Mouse (Mus musculus): ENCODE measurements around the gene Tex30. TPM values are rescaled to one million over a fixed set of nuclear protein-coding genes. Genes with fewer than 3 reads are reported as not detected.

Tex30 gene
- total and polyA plus RNA-seq, 3 experiments, result 12.8 to 159 (median 65.6) TPM

- H3K4me3 ChIP-seq (ENCODE audit: low read depth, low read length), result no peak overlapping the region
- TF ChIP-seq POLR2AphosphoS5 (IDR thresholded peaks at IDR 0.05; ENCODE audit: insufficient replicate concordance, low read depth, low read length), result no peak
- TF ChIP-seq TAL1 (conservative IDR thresholded peaks at IDR 0.05; ENCODE audit: low read depth, low read length), result no peak
- TF ChIP-seq CTCF (IDR thresholded peaks at IDR 0.05; ENCODE audit: low read depth, low read length), result no peak
- no peak for TF ChIP-seq GATA2 (IDR thresholded peaks at IDR 0.05; ENCODE audit: borderline replicate concordance, low read depth, low read length)
- TF ChIP-seq GATA1 (IDR thresholded peaks at IDR 0.05; ENCODE audit: borderline replicate concordance, low read length), result no peak
- DNase-seq (ENCODE audit: low spot score), result no peak
- peaks cover 10% of the 10 kb centered on the region for H3K4me1 ChIP-seq (ENCODE audit: insufficient read depth, low read depth, low read length)
- no peaks in the 10 kb centered on the region for H3K27me3 ChIP-seq (ENCODE audit: insufficient read depth, low read length)
- no peaks in the 10 kb centered on the region for H3K9me3 ChIP-seq (replicated peaks)
- ATAC-seq (ENCODE audit: extremely low read depth, insufficient number of reproducible peaks, low FRiP score, poor library complexity, severe bottlenecking), result no peak
- H3K36me3 ChIP-seq (replicated peaks), result peaks cover 51% of the 10 kb centered on the region
These were observed 23.3 kb upstream of the Tex30 start for GRCm38 (mm10) chr1:44125590-44125989.

- H3K9me3 ChIP-seq (replicated peaks), result no peaks in the 10 kb centered on the region
- peaks cover 28% of the 10 kb centered on the region for H3K4me1 ChIP-seq (ENCODE audit: insufficient read depth, low read depth, low read length)
- DNase-seq (ENCODE audit: low spot score), result no peak
- no peak for ATAC-seq (ENCODE audit: extremely low read depth, insufficient number of reproducible peaks, low FRiP score, poor library complexity, severe bottlenecking)
- H3K36me3 ChIP-seq (replicated peaks), result peaks cover 33% of the 10 kb centered on the region
- TF ChIP-seq GATA1 (IDR thresholded peaks at IDR 0.05; ENCODE audit: borderline replicate concordance, low read length) (no peak), TAL1 (conservative IDR thresholded peaks at IDR 0.05; ENCODE audit: low read depth, low read length) (no peak), CTCF (IDR thresholded peaks at IDR 0.05; ENCODE audit: low read depth, low read length) (no peak), GATA2 (IDR thresholded peaks at IDR 0.05; ENCODE audit: borderline replicate concordance, low read depth, low read length) (no peak), POLR2AphosphoS5 (IDR thresholded peaks at IDR 0.05; ENCODE audit: insufficient replicate concordance, low read depth, low read length) (no peak)
- H3K27me3 ChIP-seq (ENCODE audit: insufficient read depth, low read length), result no peaks in the 10 kb centered on the region
- no peak overlapping the region for H3K4me3 ChIP-seq (ENCODE audit: low read depth, low read length)
These were observed 20.0 kb upstream of the Tex30 start for GRCm38 (mm10) chr1:44122256-44122655.

- ATAC-seq (ENCODE audit: extremely low read depth, insufficient number of reproducible peaks, low FRiP score, poor library complexity, severe bottlenecking), result no peak
- peak overlapping the region; percentile 78 for H3K4me3 ChIP-seq (ENCODE audit: low read depth, low read length)
- no peak for DNase-seq (ENCODE audit: low spot score)
- H3K36me3 ChIP-seq (replicated peaks), result peaks cover 38% of the 10 kb centered on the region
- TF ChIP-seq GATA2 (IDR thresholded peaks at IDR 0.05; ENCODE audit: borderline replicate concordance, low read depth, low read length), result no peak
- TF ChIP-seq GATA1 (IDR thresholded peaks at IDR 0.05; ENCODE audit: borderline replicate concordance, low read length), result no peak
- no peak for TF ChIP-seq POLR2AphosphoS5 (IDR thresholded peaks at IDR 0.05; ENCODE audit: insufficient replicate concordance, low read depth, low read length)
- H3K27me3 ChIP-seq (ENCODE audit: insufficient read depth, low read length), result no peaks in the 10 kb centered on the region
- H3K4me1 ChIP-seq (ENCODE audit: insufficient read depth, low read depth, low read length), result peaks cover 31% of the 10 kb centered on the region
- no peaks in the 10 kb centered on the region for H3K9me3 ChIP-seq (replicated peaks)
These were observed 17.8 kb upstream of the Tex30 start for GRCm38 (mm10) chr1:44120074-44120406.

- H3K27me3 ChIP-seq (ENCODE audit: insufficient read depth, low read length), result no peaks in the 10 kb centered on the region
- ATAC-seq (ENCODE audit: extremely low read depth, insufficient number of reproducible peaks, low FRiP score, poor library complexity, severe bottlenecking) (peak; percentile 72), DNase-seq (ENCODE audit: low spot score) (peak; percentile 81)
- peak overlapping the region; percentile 78 for H3K4me3 ChIP-seq (ENCODE audit: low read depth, low read length)
- H3K4me1 ChIP-seq (ENCODE audit: insufficient read depth, low read depth, low read length), result peaks cover 31% of the 10 kb centered on the region
- H3K36me3 ChIP-seq (replicated peaks), result peaks cover 38% of the 10 kb centered on the region
- no peaks in the 10 kb centered on the region for H3K9me3 ChIP-seq (replicated peaks)
- TF ChIP-seq CTCF (IDR thresholded peaks at IDR 0.05; ENCODE audit: low read depth, low read length) (peak; percentile 1; the same call in 1 of the 2 replicates), GATA2 (IDR thresholded peaks at IDR 0.05; ENCODE audit: borderline replicate concordance, low read depth, low read length) (no peak)
These were observed 17.2 kb upstream of the Tex30 start for GRCm38 (mm10) chr1:44119201-44120073.

- peaks cover 31% of the 10 kb centered on the region for H3K4me1 ChIP-seq (ENCODE audit: insufficient read depth, low read depth, low read length)
- peaks cover 39% of the 10 kb centered on the region for H3K36me3 ChIP-seq (replicated peaks)
- peak within 1 kb of the TSS; percentile 78 for H3K4me3 ChIP-seq (ENCODE audit: low read depth, low read length)
- no peaks in the 10 kb centered on the region for H3K9me3 ChIP-seq (replicated peaks)
- H3K27me3 ChIP-seq (ENCODE audit: insufficient read depth, low read length), result no peaks in the 10 kb centered on the region
- TF ChIP-seq GATA2 (IDR thresholded peaks at IDR 0.05; ENCODE audit: borderline replicate concordance, low read depth, low read length), result no peak
- TF ChIP-seq TAL1 (conservative IDR thresholded peaks at IDR 0.05; ENCODE audit: low read depth, low read length), result no peak
- TF ChIP-seq GATA1 (IDR thresholded peaks at IDR 0.05; ENCODE audit: borderline replicate concordance, low read length), result no peak
- TF ChIP-seq POLR2AphosphoS5 (IDR thresholded peaks at IDR 0.05; ENCODE audit: insufficient replicate concordance, low read depth, low read length), result 0 out of 2 replicates have a peak, but pooled peaks have one; percentile 68
- peak; percentile 93 for DNase-seq (ENCODE audit: low spot score)
- peak; percentile 89 for ATAC-seq (ENCODE audit: extremely low read depth, insufficient number of reproducible peaks, low FRiP score, poor library complexity, severe bottlenecking)
These were observed 16.2 kb upstream of the Tex30 start, which contains the start of the genes Kdelc1 and Bivm for GRCm38 (mm10) chr1:44118239-44119054. Kdelc1 (minus strand) TSS chr1:44118808. Bivm (plus strand) TSS chr1:44118957.

- Histone ChIP-seq H3K27me3 (ENCODE audit: insufficient read depth, low read length) (no peaks in the 10 kb centered on the region), H3K36me3 (replicated peaks) (peaks cover 42% of the 10 kb centered on the region), H3K9me3 (replicated peaks) (no peaks in the 10 kb centered on the region), H3K4me3 (ENCODE audit: low read depth, low read length) (peak overlapping the region; percentile 78), H3K4me1 (ENCODE audit: insufficient read depth, low read depth, low read length) (peaks cover 31% of the 10 kb centered on the region)
- TF ChIP-seq GATA1 (IDR thresholded peaks at IDR 0.05; ENCODE audit: borderline replicate concordance, low read length), result no peak
- TF ChIP-seq POLR2AphosphoS5 (IDR thresholded peaks at IDR 0.05; ENCODE audit: insufficient replicate concordance, low read depth, low read length), result no peak; the same call in 1 of the 2 replicates
- no peak for TF ChIP-seq CTCF (IDR thresholded peaks at IDR 0.05; ENCODE audit: low read depth, low read length)
- TF ChIP-seq GATA2 (IDR thresholded peaks at IDR 0.05; ENCODE audit: borderline replicate concordance, low read depth, low read length), result no peak
- no peak for TF ChIP-seq TAL1 (conservative IDR thresholded peaks at IDR 0.05; ENCODE audit: low read depth, low read length)
- DNase-seq (ENCODE audit: low spot score) (no peak), ATAC-seq (ENCODE audit: extremely low read depth, insufficient number of reproducible peaks, low FRiP score, poor library complexity, severe bottlenecking) (no peak)
These were observed 15.3 kb upstream of the Tex30 start for GRCm38 (mm10) chr1:44117571-44117970.
